Mouse (Mus musculus): Measurements from ENCODE around the gene Agbl2. TPM values are rescaled to one million over a fixed set of nuclear protein-coding genes. Genes with fewer than 3 reads are reported as not detected.
"Not testable (repeated sequence)": the region's sequence is repeated elsewhere in the genome, so short reads cannot be mapped to it uniquely, and the experiment has no call there.

Gene Agbl2
- polyA plus RNA-seq, 1 experiment from 2014 or later, result 0.88 TPM

- Histone ChIP-seq H3K36me3 (replicated peaks) (no peaks in the 10 kb centered on the region), H3K27ac (replicated peaks) (no peak overlapping the region), H3K4me1 (no peaks in the 10 kb centered on the region), H3K27me3 (replicated peaks; ENCODE audit: low read depth, poor library complexity, severe bottlenecking) (no peaks in the 10 kb centered on the region), H3K9me3 (no peaks in the 10 kb centered on the region), H3K4me3 (no peak overlapping the region)
- DNase-seq (ENCODE audit: low spot score), result no peak
- 81% methylated on average over 6 of the region's 6 CpGs for WGBS
Observed at GRCm38 (mm10) chr2:90823781-90824180, 41.3 kb downstream of the Agbl2 start.

DNA sequence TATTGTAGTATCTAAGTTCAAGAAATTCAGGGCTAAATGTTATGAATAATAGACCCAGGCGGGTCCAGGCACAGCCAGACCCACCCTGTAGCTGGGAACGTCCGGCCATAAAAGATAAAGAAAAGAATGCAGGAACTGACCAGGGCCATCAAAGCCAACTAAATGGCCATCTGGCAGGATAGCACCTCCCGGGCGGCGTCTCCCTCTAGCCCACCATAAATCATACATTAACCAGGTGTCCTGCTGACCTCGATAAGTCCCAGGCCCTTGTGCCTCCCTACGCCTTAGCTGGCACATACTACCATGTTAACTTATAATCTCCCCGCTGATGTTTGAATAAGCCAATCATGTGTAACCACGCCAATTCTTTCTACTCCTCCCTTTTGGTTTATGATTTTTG is 42.0 kb downstream of the Agbl2 start:
- not testable (repeated sequence) for H3K9me3 ChIP-seq; H3K27ac ChIP-seq (replicated peaks); H3K4me3 ChIP-seq; H3K36me3 ChIP-seq (replicated peaks); H3K27me3 ChIP-seq (replicated peaks; ENCODE audit: low read depth, poor library complexity, severe bottlenecking); DNase-seq (ENCODE audit: low spot score); H3K4me1 ChIP-seq
- 92% methylated on average over 10 of the region's 10 CpGs for WGBS

GRCm38 (mm10) chr2:90825515-90826172 is 43.1 kb downstream of the Agbl2 start:
- no peaks in the 10 kb centered on the region for H3K27me3 ChIP-seq (replicated peaks; ENCODE audit: low read depth, poor library complexity, severe bottlenecking)
- no peak overlapping the region for H3K4me3 ChIP-seq
- no peaks in the 10 kb centered on the region for H3K4me1 ChIP-seq
- no peak for DNase-seq (ENCODE audit: low spot score)
- no peaks in the 10 kb centered on the region for H3K9me3 ChIP-seq
- H3K36me3 ChIP-seq (replicated peaks), result no peaks in the 10 kb centered on the region
- WGBS, result 85% methylated on average over 11 of the region's 11 CpGs
- no peak overlapping the region for H3K27ac ChIP-seq (replicated peaks)

- Histone ChIP-seq H3K27me3 (replicated peaks; ENCODE audit: low read depth, poor library complexity, severe bottlenecking) (no peaks in the 10 kb centered on the region), H3K4me1 (no peaks in the 10 kb centered on the region), H3K9me3 (no peaks in the 10 kb centered on the region), H3K36me3 (replicated peaks) (no peaks in the 10 kb centered on the region), H3K4me3 (no peak overlapping the region), H3K27ac (replicated peaks) (no peak overlapping the region)
- DNase-seq (ENCODE audit: low spot score), result no peak
- 79% methylated on average over 7 of the region's 7 CpGs for WGBS
Observed at GRCm38 (mm10) chr2:90828739-90829138, 46.2 kb downstream of the Agbl2 start.

DNA sequence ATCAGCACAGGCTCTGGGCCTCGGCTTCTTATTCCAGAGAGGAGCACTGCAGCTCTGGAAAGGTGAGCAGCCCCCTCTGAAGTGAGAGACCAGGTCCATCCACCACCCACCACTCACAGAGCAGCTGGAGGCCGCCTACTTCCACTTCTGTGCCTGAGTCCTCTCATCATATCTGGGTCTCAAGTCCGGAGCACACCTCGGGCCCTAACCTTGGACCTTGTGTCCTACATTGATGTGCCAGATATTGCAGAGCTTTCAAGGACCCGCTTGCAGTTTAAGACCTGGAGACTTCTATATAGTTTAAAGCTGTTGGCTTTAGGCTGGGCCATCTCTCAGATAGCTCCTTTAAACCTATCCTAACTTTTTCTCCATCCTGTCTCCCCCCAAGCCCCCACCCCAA is 51.0 kb downstream of the Agbl2 start:
- no peaks in the 10 kb centered on the region for H3K36me3 ChIP-seq (replicated peaks)
- H3K4me1 ChIP-seq, result no peaks in the 10 kb centered on the region
- 81% methylated on average over 5 of the region's 5 CpGs for WGBS
- no peak overlapping the region for H3K27ac ChIP-seq (replicated peaks)
- no peaks in the 10 kb centered on the region for H3K27me3 ChIP-seq (replicated peaks; ENCODE audit: low read depth, poor library complexity, severe bottlenecking)
- no peaks in the 10 kb centered on the region for H3K9me3 ChIP-seq
- DNase-seq (ENCODE audit: low spot score), result no peak
- H3K4me3 ChIP-seq, result no peak overlapping the region

DNA sequence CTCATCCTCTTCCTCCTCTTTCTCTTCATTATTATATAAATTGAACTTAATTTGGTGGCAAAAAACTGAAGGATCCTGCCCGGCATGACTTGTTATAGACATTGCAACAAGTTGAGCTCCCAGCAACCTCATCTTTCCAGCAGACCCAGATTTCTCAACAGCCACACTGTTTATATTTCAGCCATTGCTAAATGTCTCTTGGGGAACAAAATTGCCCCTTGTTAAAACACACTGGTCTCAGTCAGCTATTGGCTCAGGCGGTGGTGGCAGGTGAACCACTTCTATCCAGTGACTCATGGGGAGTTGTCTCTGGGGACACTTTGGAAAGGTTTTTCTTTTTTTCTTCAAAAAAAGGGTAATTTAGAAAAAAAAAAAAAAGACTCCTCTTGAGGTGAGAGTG is 56.1 kb downstream of the Agbl2 start:
- DNase-seq (ENCODE audit: low spot score), result no peak
- Histone ChIP-seq H3K36me3 (replicated peaks) (no peaks in the 10 kb centered on the region), H3K9me3 (no peaks in the 10 kb centered on the region), H3K4me3 (no peak overlapping the region), H3K4me1 (no peaks in the 10 kb centered on the region), H3K27ac (replicated peaks) (no peak overlapping the region), H3K27me3 (replicated peaks; ENCODE audit: low read depth, poor library complexity, severe bottlenecking) (no peaks in the 10 kb centered on the region)
- WGBS, result 90% methylated on average over 2 of the region's 2 CpGs

GRCm38 (mm10) chr2:90843666-90844065 is 61.1 kb downstream of the Agbl2 start:
- H3K27ac ChIP-seq (replicated peaks), result no peak overlapping the region
- no peaks in the 10 kb centered on the region for H3K9me3 ChIP-seq
- DNase-seq (ENCODE audit: low spot score), result no peak
- H3K27me3 ChIP-seq (replicated peaks; ENCODE audit: low read depth, poor library complexity, severe bottlenecking), result no peaks in the 10 kb centered on the region
- no peak overlapping the region for H3K4me3 ChIP-seq
- no peaks in the 10 kb centered on the region for H3K36me3 ChIP-seq (replicated peaks)
- 77% methylated on average over 1 of the region's 1 CpGs for WGBS
- H3K4me1 ChIP-seq, result peaks cover 15% of the 10 kb centered on the region

DNA sequence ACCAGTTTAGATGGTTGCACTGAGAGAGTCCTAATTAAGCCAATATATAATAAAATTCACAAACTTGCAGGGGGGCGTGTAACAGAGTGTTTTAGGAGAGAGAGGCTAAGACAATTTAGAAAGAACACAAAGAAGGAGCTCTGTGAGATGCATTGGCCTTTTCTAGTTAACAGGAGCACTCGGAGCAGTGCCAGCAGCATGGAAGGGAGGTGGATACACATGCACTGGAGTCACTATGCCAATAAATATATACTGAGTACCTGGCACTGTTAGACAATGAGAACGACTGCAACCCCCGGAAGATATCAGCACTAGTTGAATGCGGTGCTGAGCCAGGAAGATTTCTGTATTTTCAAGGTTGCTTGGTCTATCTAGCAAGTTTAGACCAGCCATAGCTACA is 61.7 kb downstream of the Agbl2 start:
- Histone ChIP-seq H3K27me3 (replicated peaks; ENCODE audit: low read depth, poor library complexity, severe bottlenecking) (no peaks in the 10 kb centered on the region), H3K4me1 (peaks cover 21% of the 10 kb centered on the region), H3K4me3 (no peak overlapping the region), H3K36me3 (replicated peaks) (no peaks in the 10 kb centered on the region), H3K9me3 (no peaks in the 10 kb centered on the region), H3K27ac (replicated peaks) (no peak overlapping the region)
- 84% methylated on average over 5 of the region's 5 CpGs for WGBS
- no peak for DNase-seq (ENCODE audit: low spot score)

DNA sequence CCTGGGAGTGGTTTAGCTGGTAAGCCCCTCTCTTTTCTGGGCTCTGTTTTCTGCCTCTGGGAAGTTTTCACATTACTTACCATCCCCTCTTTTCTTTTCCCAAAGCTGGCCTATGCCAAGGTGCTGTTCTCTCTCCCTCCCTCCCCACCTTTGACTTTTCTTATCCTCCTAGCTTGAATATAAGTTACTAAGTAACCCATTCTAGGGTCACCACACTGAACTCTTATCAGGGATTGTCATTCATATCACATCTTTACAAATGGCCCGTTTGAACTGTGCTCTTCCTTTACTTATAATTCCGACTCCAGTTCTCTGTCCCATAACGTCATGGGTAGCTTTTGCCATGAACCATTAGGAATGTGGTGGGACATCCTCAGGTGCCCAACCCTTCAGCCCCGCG is 62.7 kb downstream of the Agbl2 start:
- H3K4me1 ChIP-seq, result peaks cover 23% of the 10 kb centered on the region
- peaks cover 9% of the 10 kb centered on the region for H3K36me3 ChIP-seq (replicated peaks)
- no peaks in the 10 kb centered on the region for H3K9me3 ChIP-seq
- H3K27ac ChIP-seq (replicated peaks), result no peak overlapping the region
- H3K27me3 ChIP-seq (replicated peaks; ENCODE audit: low read depth, poor library complexity, severe bottlenecking), result no peaks in the 10 kb centered on the region
- no peak for DNase-seq (ENCODE audit: low spot score)
- H3K4me3 ChIP-seq, result no peak overlapping the region
- 83% methylated on average over 5 of the region's 5 CpGs for WGBS

- WGBS, result 50% methylated on average over 6 of the region's 6 CpGs
- Histone ChIP-seq H3K27ac (replicated peaks) (peak overlapping the region; percentile 93; the same call in 1 of the 2 replicates), H3K4me3 (peak overlapping the region; percentile 93), H3K9me3 (no peaks in the 10 kb centered on the region), H3K36me3 (replicated peaks) (peaks cover 18% of the 10 kb centered on the region), H3K27me3 (replicated peaks; ENCODE audit: low read depth, poor library complexity, severe bottlenecking) (no peaks in the 10 kb centered on the region), H3K4me1 (peaks cover 23% of the 10 kb centered on the region)
- no peak for DNase-seq (ENCODE audit: low spot score)
Observed at GRCm38 (mm10) chr2:90846171-90846570, 63.6 kb downstream of the Agbl2 start.

DNA sequence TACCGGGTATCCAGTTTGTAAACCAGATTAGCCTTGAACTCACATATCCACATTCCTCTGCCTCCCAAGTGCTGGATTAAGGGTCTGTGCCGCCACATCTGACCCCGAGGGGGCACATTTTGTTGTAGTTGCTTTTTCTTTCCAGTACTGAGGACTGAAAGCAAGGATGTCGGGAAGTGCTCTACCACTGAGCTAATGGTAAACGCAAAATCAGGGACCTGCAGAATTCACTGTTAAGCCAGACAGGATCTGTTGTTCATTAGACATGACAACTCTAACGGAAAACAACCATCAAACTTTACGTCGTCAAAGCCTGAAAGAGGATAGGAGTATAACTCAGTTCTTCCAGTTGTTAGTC is 64.0 kb downstream of the Agbl2 start:
- no peaks in the 10 kb centered on the region for H3K9me3 ChIP-seq
- DNase-seq (ENCODE audit: low spot score), result no peak
- H3K4me3 ChIP-seq, result peak overlapping the region; percentile 93
- H3K27me3 ChIP-seq (replicated peaks; ENCODE audit: low read depth, poor library complexity, severe bottlenecking), result no peaks in the 10 kb centered on the region
- H3K27ac ChIP-seq (replicated peaks), result peak overlapping the region; percentile 93
- 3% methylated on average over 8 of the region's 8 CpGs for WGBS
- H3K36me3 ChIP-seq (replicated peaks), result peaks cover 22% of the 10 kb centered on the region
- peaks cover 23% of the 10 kb centered on the region for H3K4me1 ChIP-seq

DNA sequence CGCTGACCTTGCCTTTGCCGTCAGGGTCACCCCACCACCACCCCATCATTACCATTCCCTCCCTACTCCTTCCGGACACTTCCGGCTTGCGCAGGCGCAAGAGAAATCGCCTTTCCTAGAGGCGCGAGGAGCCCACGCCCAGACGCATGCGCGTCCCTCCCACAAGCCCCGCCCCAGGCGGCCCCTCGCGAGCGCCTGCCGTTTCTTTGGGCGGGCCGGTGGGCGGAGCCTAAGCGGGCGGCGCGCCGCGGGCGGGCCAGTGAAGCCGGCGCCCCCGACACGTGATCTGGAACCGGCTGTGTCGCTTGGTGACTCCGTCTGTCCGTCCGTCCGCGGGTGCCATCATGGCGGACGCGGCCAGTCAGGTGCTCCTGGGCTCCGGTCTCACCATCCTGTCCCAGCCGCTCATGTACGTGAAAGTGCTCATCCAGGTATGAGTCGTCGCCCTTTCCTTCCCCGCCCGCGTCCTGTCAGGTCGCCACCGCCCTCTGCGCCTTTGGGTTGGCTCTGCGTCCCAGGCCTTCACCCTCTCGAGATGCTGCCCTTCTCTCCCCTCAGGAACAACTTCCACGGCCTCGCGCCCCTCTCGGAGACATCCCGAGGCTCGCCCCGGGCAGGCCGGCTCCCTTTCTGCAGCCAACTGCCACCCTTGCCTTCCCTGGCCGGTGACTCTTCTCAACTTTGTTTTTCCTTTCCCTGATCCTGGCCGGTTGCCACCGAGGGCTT is 64.6 kb downstream of the Agbl2 start, which contains the start of gene Mtch2:
Mtch2 (plus strand) TSS at position 201 of the 726 bp plus-strand sequence.
- DNase-seq (ENCODE audit: low spot score), result peak; percentile 99
- Histone ChIP-seq H3K27me3 (replicated peaks; ENCODE audit: low read depth, poor library complexity, severe bottlenecking) (no peaks in the 10 kb centered on the region), H3K4me3 (peak within 1 kb of the TSS; percentile 93), H3K4me1 (peaks cover 23% of the 10 kb centered on the region), H3K9me3 (no peaks in the 10 kb centered on the region), H3K36me3 (replicated peaks) (peaks cover 28% of the 10 kb centered on the region), H3K27ac (replicated peaks) (peak within 1 kb of the TSS; percentile 93)
- under 1% methylated on average over 67 of the region's 67 CpGs for WGBS

DNA sequence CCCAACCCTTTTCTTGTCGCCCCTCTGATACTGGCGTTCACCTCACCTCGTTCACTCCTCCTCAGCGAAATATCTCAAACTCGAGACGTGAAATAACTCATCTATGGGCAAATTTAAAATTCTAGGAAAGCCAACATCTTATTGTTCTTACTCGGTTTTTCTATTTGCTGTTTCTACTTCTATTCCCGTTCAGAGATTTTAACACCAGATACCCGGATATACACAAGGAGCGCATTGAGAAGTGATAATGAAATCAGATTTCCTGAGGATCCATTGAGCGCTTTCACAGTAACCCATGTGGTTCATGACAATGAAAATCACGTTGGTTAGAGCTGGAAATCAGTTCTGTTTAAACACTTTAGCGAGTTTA is 65.1 kb downstream of the Agbl2 start:
- peak overlapping the region; percentile 93 for H3K27ac ChIP-seq (replicated peaks)
- 1% methylated on average over 13 of the region's 13 CpGs for whole genome bisulfite sequencing
- DNase-seq (ENCODE audit: low spot score), result no peak

More for the DNA sequence above, 65.1 kb downstream of the Agbl2 start:
- Histone ChIP-seq H3K4me1 (peaks cover 23% of the 10 kb centered on the region), H3K27me3 (replicated peaks; ENCODE audit: low read depth, poor library complexity, severe bottlenecking) (no peaks in the 10 kb centered on the region), H3K9me3 (no peaks in the 10 kb centered on the region), H3K36me3 (replicated peaks) (peaks cover 33% of the 10 kb centered on the region), H3K4me3 (peak overlapping the region; percentile 93)
